Mouse (Mus musculus): ENCODE measurements around the gene Ap1m2.

GRCm38 (mm10) chr9:21321513-21321835, 9.3 kb upstream of the Ap1m2 start:
- TF ChIP-seq CTCF (IDR thresholded peaks at IDR 0.05; ENCODE audit: control insufficient read depth, insufficient read depth, insufficient read length), result no peak
- TF ChIP-seq USF1 (IDR thresholded peaks at IDR 0.05; ENCODE audit: low read depth), result no peak
- TF ChIP-seq MYOD1 (IDR thresholded peaks at IDR 0.05; ENCODE audit: control insufficient read depth, insufficient read length, low read depth), result no peak
- no peak for TF ChIP-seq MYOG (IDR thresholded peaks at IDR 0.05; ENCODE audit: control insufficient read depth, extremely low read depth, insufficient read length)
- TF ChIP-seq FOSL1 (IDR thresholded peaks at IDR 0.05; ENCODE audit: insufficient read depth, low read length, poor library complexity, severe bottlenecking), result no peak
- no peak for TF ChIP-seq MAX (IDR thresholded peaks at IDR 0.05)
